Mouse (Mus musculus) heart, adult 18-20 months (tissue): Measurements from ENCODE around the gene Cblb. TPM values are rescaled to one million over a fixed set of nuclear protein-coding genes. Genes with fewer than 3 reads are reported as not detected.

ENCODE experiments used
- DNase-seq, 2 experiments: peaks; one replicate each; pipeline ENCODE4 v3.0.0; 2021 to 2022; ENCODE audit warnings: mixed read lengths in 1 of 2
- total RNA-seq, 2 experiments: library from RNA; stranded (reverse); gene quantifications; 2 replicates each; pipeline ENCODE4 v1.2.3; 2021

Cblb gene
- total RNA-seq, 2 experiments from 2014 or later = 10.9 to 14.4 TPM

DNA sequence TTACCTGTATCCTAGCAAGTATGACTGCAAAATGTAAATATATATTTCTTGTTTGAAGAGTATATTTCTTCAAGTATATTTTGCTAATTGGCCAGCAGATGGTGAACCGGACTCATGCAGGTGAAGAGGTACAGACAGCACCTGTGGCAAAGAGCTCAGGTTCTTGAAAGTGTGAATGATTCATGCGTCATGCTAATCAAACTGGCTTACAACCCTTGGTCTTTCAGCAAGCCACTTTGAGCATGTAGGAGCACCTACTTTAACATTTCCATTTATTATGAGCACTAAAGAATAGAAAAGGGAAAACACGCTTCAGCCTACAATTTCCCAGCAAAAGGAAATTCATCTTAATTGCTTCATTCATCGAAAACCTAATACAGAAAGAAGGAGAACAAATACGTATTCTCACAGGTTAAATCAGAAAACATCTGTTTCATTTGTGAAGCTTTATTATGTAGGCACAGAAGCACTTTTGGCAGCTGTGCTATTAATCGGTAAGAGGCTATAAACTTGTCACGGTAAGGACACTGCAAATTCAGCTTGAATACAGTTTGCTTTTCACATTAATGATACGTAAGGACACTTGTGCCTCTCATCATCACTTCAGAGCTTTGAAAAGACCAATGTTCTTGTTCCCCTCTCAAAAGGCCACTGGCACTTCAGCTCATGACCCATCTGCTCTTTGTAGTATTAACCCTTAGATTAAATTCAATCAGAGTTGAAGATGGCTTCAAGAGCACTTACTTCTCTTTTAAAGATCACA, 180.0 kb downstream of the Cblb start:
- no peak for DNase-seq

DNA sequence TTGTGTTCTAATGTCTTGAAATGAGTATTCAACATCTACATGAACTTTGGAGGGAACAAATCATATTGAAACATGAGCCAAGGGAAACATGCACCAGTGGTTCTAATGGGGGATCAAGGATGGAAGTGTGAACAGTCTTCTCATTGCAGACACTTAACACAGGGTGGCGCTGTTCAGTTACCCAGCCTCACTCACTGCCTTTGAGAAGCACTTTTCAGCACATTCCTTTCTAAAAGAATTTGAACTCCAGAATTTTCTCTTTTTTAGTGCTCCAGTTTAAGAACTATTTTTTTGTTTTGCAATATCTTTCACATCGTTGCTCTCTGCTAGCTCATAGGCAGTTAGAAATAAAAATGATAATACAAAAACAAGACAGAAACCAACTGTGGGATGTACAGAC, 188.0 kb downstream of the Cblb start:
- no peak for DNase-seq

DNA sequence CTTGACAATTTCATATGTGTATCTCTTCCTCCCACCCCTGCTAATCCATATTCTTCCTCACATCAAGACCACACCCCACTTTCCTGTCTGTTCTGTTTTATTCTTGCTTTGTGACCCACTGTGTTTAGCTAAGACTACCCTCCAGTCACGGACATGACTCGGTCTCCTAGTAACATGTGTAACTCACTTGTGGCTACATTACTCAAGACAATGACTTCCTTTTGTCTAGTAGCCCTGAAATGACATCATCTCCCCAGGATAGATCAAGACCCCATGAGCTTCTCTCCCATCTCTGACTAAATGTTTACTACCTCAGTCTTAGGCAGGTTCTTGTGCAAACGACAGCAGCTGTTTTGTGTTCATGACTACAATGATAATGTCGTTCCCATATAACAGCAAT, 191.9 kb downstream of the Cblb start:
- DNase-seq = no peak

DNA sequence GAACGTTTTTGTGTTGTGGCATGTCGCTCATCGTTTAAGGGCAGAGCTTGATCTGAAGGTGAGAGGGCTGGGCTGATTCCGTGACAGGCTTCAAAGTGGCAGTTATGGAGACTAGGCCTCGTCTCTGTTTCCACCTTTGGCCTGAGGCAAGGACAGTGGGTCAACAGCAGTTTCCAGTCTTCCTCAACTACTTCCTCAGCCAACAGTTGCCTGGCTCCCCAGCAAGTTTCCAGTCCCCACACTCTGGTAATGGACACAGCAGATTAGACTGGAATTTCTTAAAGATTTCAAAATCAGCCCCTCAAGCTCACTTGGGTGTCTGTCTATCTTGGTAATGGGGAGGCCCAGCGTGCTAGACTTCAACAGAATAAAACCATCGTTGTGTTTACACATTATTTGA, 198.4 kb downstream of the Cblb start:
- DNase-seq = no peak

DNA sequence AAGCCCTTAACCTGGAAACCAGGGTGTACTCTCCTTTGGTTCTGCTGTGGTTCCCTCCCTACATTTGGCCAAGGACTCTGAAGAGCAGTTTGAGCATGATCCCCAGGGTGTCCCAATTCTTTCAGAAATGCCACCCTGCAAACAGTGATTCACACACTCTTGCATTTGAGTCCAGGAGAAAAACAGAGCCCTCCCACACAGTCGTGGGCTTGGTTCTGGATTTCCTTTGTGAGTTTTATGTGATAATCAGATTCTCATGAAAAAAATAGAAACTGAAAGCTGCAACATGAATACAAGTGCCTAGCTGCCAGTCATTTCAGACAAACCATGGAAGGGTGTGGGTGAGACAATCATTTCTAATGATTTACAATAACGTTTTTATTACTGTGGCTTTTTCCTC, 198.9 kb downstream of the Cblb start:
- no peak for DNase-seq

DNA sequence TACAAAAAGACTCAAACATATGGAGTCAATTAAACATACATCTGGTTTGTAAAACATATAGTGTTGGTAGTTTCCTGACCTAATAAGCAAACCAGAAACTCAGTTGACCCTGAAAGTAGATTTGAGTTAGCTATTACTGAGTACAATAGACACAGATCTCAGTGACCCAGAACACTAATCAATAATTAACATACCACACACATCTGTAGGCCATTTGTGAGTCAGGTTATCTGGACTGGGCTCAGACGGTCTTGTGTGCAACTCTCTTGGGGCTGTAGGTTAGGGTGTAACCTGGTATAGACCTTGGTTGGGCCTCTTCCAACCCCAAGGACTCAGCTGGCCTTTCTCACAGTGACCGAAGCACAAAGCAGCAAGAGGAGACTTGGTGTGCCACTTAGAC, 211.1 kb downstream of the Cblb start:
- no peak for DNase-seq

DNA sequence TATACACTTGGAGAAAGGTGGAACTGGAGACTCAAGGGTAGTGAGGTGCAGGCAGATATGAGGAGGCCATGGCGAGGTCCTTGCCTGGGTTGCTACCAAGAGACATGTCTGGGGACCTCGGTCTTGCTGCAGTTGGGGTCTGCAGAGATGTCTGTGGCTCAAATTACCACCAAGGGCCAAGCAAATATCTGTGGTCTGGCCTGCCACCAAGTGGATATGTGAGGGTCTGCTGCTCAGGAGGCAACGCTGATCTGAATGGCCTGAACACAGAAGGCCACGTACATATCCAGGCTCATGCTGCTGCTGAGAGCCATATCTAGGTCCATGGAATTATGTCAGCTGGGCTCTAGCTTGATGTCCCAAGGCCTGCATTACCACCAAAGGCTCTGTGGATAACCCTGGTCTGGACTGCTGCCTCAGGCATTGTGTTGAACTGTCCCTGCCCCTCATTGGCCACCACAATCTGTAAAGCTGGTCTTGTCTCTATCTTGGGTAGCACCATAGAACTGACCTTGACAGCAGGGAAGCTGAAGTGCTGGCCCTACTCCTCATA, 212.5 kb downstream of the Cblb start:
- no peak for DNase-seq

DNA sequence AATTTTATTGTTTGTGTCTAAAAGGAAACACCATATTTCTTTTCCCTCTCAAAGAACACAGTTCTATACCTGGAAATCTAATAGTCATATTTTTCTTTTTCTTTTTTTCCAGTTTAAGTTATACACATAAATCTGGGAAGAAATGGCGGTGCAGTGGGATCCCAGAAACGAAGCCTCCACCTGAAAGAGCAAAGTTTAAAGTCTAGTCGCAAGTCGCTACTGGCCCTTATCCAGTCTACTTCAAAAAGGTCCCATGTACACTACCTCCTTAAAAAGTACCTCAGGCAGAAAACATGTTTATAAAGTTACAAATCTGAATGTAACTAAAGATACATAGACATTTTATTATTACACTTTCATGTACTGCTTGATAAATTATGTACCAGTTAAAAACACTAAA, 219.2 kb downstream of the Cblb start:
- DNase-seq = no peak

DNA sequence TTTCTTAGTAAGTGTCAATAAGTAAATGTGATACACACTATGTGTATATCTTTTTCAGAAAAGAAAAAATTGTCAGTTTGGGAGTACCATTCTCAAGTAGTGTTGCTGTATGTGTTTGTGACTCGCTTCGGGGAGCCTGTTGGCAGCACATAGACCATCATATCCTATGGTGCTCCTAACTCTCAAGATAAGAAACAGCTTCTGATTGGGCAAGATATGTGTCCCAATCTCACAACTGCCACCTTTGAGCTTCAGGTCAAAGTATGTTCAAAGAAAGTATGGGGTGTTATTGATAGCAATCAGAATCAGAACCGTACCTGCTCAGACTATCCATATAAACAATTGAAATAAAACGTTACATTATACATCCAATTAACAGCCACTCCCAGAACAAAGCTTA, 219.9 kb downstream of the Cblb start:
- DNase-seq = no peak
